Mouse (Mus musculus) embryonic facial prominence, embryonic 12.5 days (tissue): ENCODE measurements around the gene 4930583I09Rik. TPM values are rescaled to one million over a fixed set of nuclear protein-coding genes. Genes with fewer than 3 reads are reported as not detected.

Source experiments
- ATAC-seq: fragments of 200-750 bp; cut with Nextera tagmentation; 2 replicates; pipeline ENCODE4 v1.8.0; 2017; ENCODE audit not compliant: insufficient number of reproducible peaks, insufficient read depth, low FRiP score, low TSS enrichment
- H3K27ac ChIP-seq: fragments of 300-500 bp; sonication (generic); 2 replicates; pipeline ENCODE4 v1.5.1; 2016; ENCODE audit warnings: mild to moderate bottlenecking
- H3K27me3 ChIP-seq: fragments of 300-500 bp; sonication (generic); 2 replicates; pipeline ENCODE4 v1.6.1; 2016; ENCODE audit warnings: mild to moderate bottlenecking, moderate library complexity
- H3K36me3 ChIP-seq: fragments of 300-500 bp; sonication (generic); 2 replicates; pipeline ENCODE4 v1.6.1; 2016; ENCODE audit warnings: mild to moderate bottlenecking
- H3K4me1 ChIP-seq: fragments of 300-500 bp; sonication (generic); 2 replicates; pipeline ENCODE4 v1.6.1; 2016
- H3K4me2 ChIP-seq: fragments of 300-500 bp; sonication (generic); replicated peaks from 2 replicates; pipeline ENCODE4 v1.6.1; 2016; ENCODE audit warnings: mild to moderate bottlenecking, moderate library complexity
- H3K4me3 ChIP-seq: fragments of 300-500 bp; sonication (generic); 2 replicates; pipeline ENCODE4 v1.5.1; 2016; ENCODE audit warnings: mild to moderate bottlenecking
- H3K9ac ChIP-seq: fragments of 300-500 bp; sonication (generic); 2 replicates; pipeline ENCODE4 v1.6.1; 2016; ENCODE audit warnings: mild to moderate bottlenecking, moderate library complexity
- H3K9me3 ChIP-seq: fragments of 300-500 bp; sonication (generic); 2 replicates; pipeline ENCODE4 v1.6.1; 2016; ENCODE audit warnings: mild to moderate bottlenecking, moderate library complexity
- WGBS: fragments of 180-500 bp; shearing (Covaris S2); methylation state at CpG from one replicate; pipeline ENCODE4 v1.1.7; 2016; 5-methylcytosine and 5-hydroxymethylcytosine counted together
- polyA plus RNA-seq: library from polyadenylated mRNA; unstranded; fragments of >200 nt; fragmentation: Nextera tagmentation; extraction: Ambion mirVana; gene quantifications from 2 replicates; pipeline ENCODE4 v1.2.1, GENCODE M21; 2016

4930583I09Rik gene
- polyA plus RNA-seq = not detected in 2 replicates

GRCm38 (mm10) chr17:64835928-64836327, at the start of gene 4930583I09Rik:
TSS of gene 4930583I09Rik (minus strand) at chr17:64836071.
- H3K27ac ChIP-seq = no peak within 1 kb of the TSS
- H3K9me3 ChIP-seq = no peaks in the 10 kb centered on the region
- H3K9ac ChIP-seq = no peak within 1 kb of the TSS
- no peak for ATAC-seq
- peaks cover 6% of the 10 kb centered on the region; the same call in 1 of the 2 replicates for H3K4me1 ChIP-seq
- WGBS = 53% methylated on average over 6 of the region's 6 CpGs
- no peaks in the 10 kb centered on the region for H3K27me3 ChIP-seq
- no peak within 1 kb of the TSS; the same call in 1 of the 2 replicates for H3K4me2 ChIP-seq
- H3K36me3 ChIP-seq = no peaks in the 10 kb centered on the region
- no peak within 1 kb of the TSS for H3K4me3 ChIP-seq

- 0 out of 2 replicates have a peak, but pooled peaks cover 3% of the 10 kb centered on the region for H3K27me3 ChIP-seq
- H3K36me3 ChIP-seq = no peaks in the 10 kb centered on the region
- H3K4me2 ChIP-seq = no peak overlapping the region
- no peak overlapping the region for H3K4me3 ChIP-seq
- H3K9ac ChIP-seq = no peak overlapping the region
- no peaks in the 10 kb centered on the region for H3K4me1 ChIP-seq
- no peaks in the 10 kb centered on the region for H3K9me3 ChIP-seq
- 64% methylated on average over 12 of the region's 12 CpGs for WGBS
- no peak for ATAC-seq
- no peak overlapping the region for H3K27ac ChIP-seq
These were observed 40.2 kb upstream of the 4930583I09Rik start for GRCm38 (mm10) chr17:64876111-64876510.

GRCm38 (mm10) chr17:64873651-64874072, 37.8 kb upstream of the 4930583I09Rik start:
- Histone ChIP-seq H3K4me2 (no peak overlapping the region), H3K4me1 (no peaks in the 10 kb centered on the region), H3K4me3 (no peak overlapping the region), H3K27ac (no peak overlapping the region), H3K27me3 (0 out of 2 replicates have a peak, but pooled peaks cover 3% of the 10 kb centered on the region), H3K9ac (no peak overlapping the region), H3K36me3 (no peaks in the 10 kb centered on the region), H3K9me3 (no peaks in the 10 kb centered on the region)
- ATAC-seq = no peak
- 19% methylated on average over 4 of the region's 4 CpGs for WGBS

- H3K4me1 ChIP-seq = no peaks in the 10 kb centered on the region
- H3K4me3 ChIP-seq = no peak overlapping the region
- no peak overlapping the region for H3K9ac ChIP-seq
- no peak overlapping the region for H3K27ac ChIP-seq
- H3K9me3 ChIP-seq = no peaks in the 10 kb centered on the region
- ATAC-seq = no peak
- 78% methylated on average over 4 of the region's 4 CpGs for WGBS
- H3K4me2 ChIP-seq = no peak overlapping the region
- H3K27me3 ChIP-seq = no peaks in the 10 kb centered on the region
- H3K36me3 ChIP-seq = no peaks in the 10 kb centered on the region
These were observed 27.9 kb upstream of the 4930583I09Rik start for GRCm38 (mm10) chr17:64863817-64864216.

- H3K27me3 ChIP-seq = no peaks in the 10 kb centered on the region
- no peaks in the 10 kb centered on the region for H3K9me3 ChIP-seq
- WGBS = 83% methylated on average over 3 of the region's 3 CpGs
- H3K4me3 ChIP-seq = no peak overlapping the region
- H3K36me3 ChIP-seq = no peaks in the 10 kb centered on the region
- no peak overlapping the region for H3K4me2 ChIP-seq
- no peak overlapping the region for H3K27ac ChIP-seq
- ATAC-seq = no peak
- H3K4me1 ChIP-seq = no peaks in the 10 kb centered on the region
- H3K9ac ChIP-seq = no peak overlapping the region
These were observed 25.1 kb upstream of the 4930583I09Rik start for GRCm38 (mm10) chr17:64860963-64861362.

GRCm38 (mm10) chr17:64858848-64859247, 23.0 kb upstream of the 4930583I09Rik start:
- no peak overlapping the region for H3K9ac ChIP-seq
- H3K4me3 ChIP-seq = no peak overlapping the region
- H3K27ac ChIP-seq = no peak overlapping the region
- H3K27me3 ChIP-seq = no peaks in the 10 kb centered on the region
- ATAC-seq = no peak
- no peaks in the 10 kb centered on the region for H3K4me1 ChIP-seq
- H3K9me3 ChIP-seq = no peaks in the 10 kb centered on the region
- 83% methylated on average over 6 of the region's 6 CpGs for WGBS
- no peaks in the 10 kb centered on the region for H3K36me3 ChIP-seq
- no peak overlapping the region for H3K4me2 ChIP-seq

- no peak for ATAC-seq
- no peaks in the 10 kb centered on the region for H3K27me3 ChIP-seq
- H3K9me3 ChIP-seq = no peaks in the 10 kb centered on the region
- no peak overlapping the region for H3K4me2 ChIP-seq
- no peak overlapping the region for H3K9ac ChIP-seq
- no peak overlapping the region for H3K27ac ChIP-seq
- H3K4me3 ChIP-seq = no peak overlapping the region
- no peaks in the 10 kb centered on the region for H3K36me3 ChIP-seq
- 87% methylated on average over 4 of the region's 4 CpGs for WGBS
- no peaks in the 10 kb centered on the region for H3K4me1 ChIP-seq
These were observed 12.2 kb upstream of the 4930583I09Rik start for GRCm38 (mm10) chr17:64848031-64848430.

DNA sequence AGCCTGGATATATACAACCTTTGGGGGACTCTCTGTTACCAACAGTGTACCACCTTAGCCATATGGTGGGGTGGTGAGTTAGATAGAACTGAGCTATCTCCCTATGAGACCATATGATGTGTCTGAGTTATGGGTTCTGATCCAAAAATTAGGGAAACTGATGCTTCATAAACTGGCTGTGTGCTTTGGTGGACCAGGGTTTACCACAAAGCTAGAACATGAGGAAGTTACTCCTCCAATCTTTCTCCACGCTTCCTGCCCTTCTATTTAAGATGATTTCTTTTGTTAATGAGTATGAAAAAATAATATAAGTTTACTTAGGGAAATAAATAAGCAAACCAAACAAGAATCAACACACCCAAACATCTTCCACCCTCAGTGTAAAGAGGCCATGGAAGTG, 10.8 kb upstream of the 4930583I09Rik start:
- no peak overlapping the region for H3K27ac ChIP-seq
- no peak overlapping the region for H3K4me2 ChIP-seq
- WGBS = 86% methylated on average over 1 of the region's 1 CpGs
- H3K4me3 ChIP-seq = no peak overlapping the region
- no peaks in the 10 kb centered on the region for H3K36me3 ChIP-seq
- no peaks in the 10 kb centered on the region for H3K27me3 ChIP-seq
- no peaks in the 10 kb centered on the region for H3K9me3 ChIP-seq
- H3K4me1 ChIP-seq = no peaks in the 10 kb centered on the region
- no peak overlapping the region for H3K9ac ChIP-seq
- no peak for ATAC-seq

DNA sequence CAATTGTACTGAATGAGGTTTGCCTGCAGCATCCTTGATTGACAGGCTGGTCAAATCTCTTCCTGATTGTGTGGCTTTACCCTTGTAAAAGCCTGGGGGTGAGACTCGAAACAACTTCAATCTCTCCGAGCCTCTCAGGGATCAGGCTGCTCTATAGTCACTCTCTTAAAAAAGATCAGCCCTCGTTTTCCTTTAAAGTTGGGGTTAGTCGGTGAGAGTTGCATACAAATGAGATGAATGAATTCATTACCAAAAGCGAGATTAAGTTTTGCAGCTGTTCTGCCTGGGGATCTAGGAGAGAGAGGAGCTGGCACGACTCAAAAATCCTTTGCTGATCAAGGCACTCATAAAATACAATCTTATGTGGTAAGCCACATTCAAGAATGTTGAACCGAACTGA, 1.0 kb upstream of the 4930583I09Rik start:
- 12% methylated on average over 7 of the region's 7 CpGs for WGBS
- no peak overlapping the region for H3K4me3 ChIP-seq
- no peaks in the 10 kb centered on the region for H3K27me3 ChIP-seq
- H3K9me3 ChIP-seq = no peaks in the 10 kb centered on the region
- H3K4me2 ChIP-seq = no peak overlapping the region; the same call in 1 of the 2 replicates
- no peaks in the 10 kb centered on the region for H3K36me3 ChIP-seq
- H3K27ac ChIP-seq = no peak overlapping the region
- H3K9ac ChIP-seq = no peak overlapping the region
- peaks cover 6% of the 10 kb centered on the region; the same call in 1 of the 2 replicates for H3K4me1 ChIP-seq
- no peak for ATAC-seq

DNA sequence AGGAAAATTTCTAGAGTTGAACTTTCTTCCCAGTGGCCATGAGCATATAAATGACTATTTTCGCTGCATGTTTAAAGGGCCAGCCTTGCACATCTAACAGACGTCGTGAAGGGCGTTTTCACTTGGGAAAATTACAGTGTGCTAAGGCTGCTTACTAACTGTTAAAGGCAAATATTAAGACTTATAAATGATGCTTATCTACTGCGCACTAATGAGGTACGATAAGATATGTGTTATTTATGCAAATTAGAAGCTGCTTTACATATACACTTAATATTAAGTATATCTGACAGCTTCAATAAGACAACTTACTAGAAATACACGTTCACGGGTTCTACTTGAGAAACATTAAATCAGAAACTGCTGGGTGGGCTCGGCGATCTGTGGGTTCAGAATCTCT, 481 bp upstream of the 4930583I09Rik start:
- peaks cover 6% of the 10 kb centered on the region; the same call in 1 of the 2 replicates for H3K4me1 ChIP-seq
- H3K4me3 ChIP-seq = no peak overlapping the region
- no peaks in the 10 kb centered on the region for H3K27me3 ChIP-seq
- no peak overlapping the region for H3K4me2 ChIP-seq
- H3K36me3 ChIP-seq = no peaks in the 10 kb centered on the region
- no peak overlapping the region for H3K9ac ChIP-seq
- 79% methylated on average over 10 of the region's 10 CpGs for WGBS
- no peak overlapping the region for H3K27ac ChIP-seq
- H3K9me3 ChIP-seq = no peaks in the 10 kb centered on the region
- no peak for ATAC-seq

GRCm38 (mm10) chr17:64833906-64834490, 1.9 kb downstream of the 4930583I09Rik start:
- no peak overlapping the region for H3K4me3 ChIP-seq
- H3K4me1 ChIP-seq = peaks cover 6% of the 10 kb centered on the region; the same call in 1 of the 2 replicates
- no peak for ATAC-seq
- no peaks in the 10 kb centered on the region for H3K36me3 ChIP-seq
- H3K9me3 ChIP-seq = no peaks in the 10 kb centered on the region
- H3K27me3 ChIP-seq = no peaks in the 10 kb centered on the region
- no peak overlapping the region for H3K4me2 ChIP-seq
- no peak overlapping the region for H3K9ac ChIP-seq
- WGBS = 83% methylated on average over 7 of the region's 7 CpGs
- H3K27ac ChIP-seq = no peak overlapping the region

DNA sequence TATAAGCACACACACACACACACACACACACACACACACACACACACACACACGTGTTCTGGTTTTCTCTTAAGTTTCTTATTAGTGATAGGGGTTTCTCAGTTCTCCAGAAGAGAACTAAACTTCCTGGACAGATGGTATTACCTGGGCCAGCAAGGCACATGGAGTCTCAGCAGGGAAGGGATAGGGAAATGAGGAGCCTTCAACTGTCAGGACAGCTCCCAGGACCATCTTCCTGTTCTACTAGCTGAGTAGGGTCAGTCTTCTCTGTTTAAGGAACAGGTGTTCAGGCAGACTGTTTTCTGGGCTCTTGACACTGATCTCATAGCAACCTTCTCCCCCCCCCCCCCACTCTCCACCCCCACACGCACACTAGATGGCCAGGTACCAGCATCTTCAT, 2.8 kb downstream of the 4930583I09Rik start:
- Histone ChIP-seq H3K4me1 (peaks cover 6% of the 10 kb centered on the region; the same call in 1 of the 2 replicates), H3K27me3 (no peaks in the 10 kb centered on the region), H3K27ac (no peak overlapping the region), H3K9ac (no peak overlapping the region), H3K9me3 (no peaks in the 10 kb centered on the region), H3K4me2 (no peak overlapping the region), H3K4me3 (no peak overlapping the region), H3K36me3 (no peaks in the 10 kb centered on the region)
- WGBS = 89% methylated on average over 2 of the region's 2 CpGs
- no peak for ATAC-seq
